Mouse (Mus musculus) liver, embryonic 14.5 days (tissue): ENCODE results near the gene Rem2. TPM values are rescaled to one million over a fixed set of nuclear protein-coding genes. Genes with fewer than 3 reads are reported as not detected.
A peak's percentile ranks its signal among the peaks of the same experiment; 100 is the strongest.

Experiments used
- ATAC-seq: fragments of 200-750 bp; cut with Nextera tagmentation; 2 replicates; pipeline ENCODE4 v1.8.0; 2017; ENCODE audit warnings: moderate number of reproducible peaks, mild to moderate bottlenecking, moderate library complexity; ENCODE audit not compliant: insufficient read depth
- DNase-seq, 3 experiments: peaks; one replicate each; pipeline ENCODE4 v3.0.0-alpha.2; 2012 to 2013; ENCODE audit warnings: low read depth in 3 of 3, low spot score in 3 of 3
- H3K27ac ChIP-seq: fragments of 300-500 bp; sonication (generic); 2 replicates; pipeline ENCODE4 v1.5.1; 2014; ENCODE audit warnings: moderate library complexity, mild to moderate bottlenecking, control low read depth, inconsistent platforms
- H3K27me3 ChIP-seq: fragments of 300-500 bp; sonication (generic); 2 replicates; pipeline ENCODE4 v1.6.1; 2014; ENCODE audit warnings: mild to moderate bottlenecking, low read length, moderate library complexity; ENCODE audit not compliant: control insufficient read depth, insufficient read depth
- H3K36me3 ChIP-seq: fragments of 300-500 bp; sonication (generic); replicated peaks from 2 replicates; pipeline ENCODE4 v1.6.1; 2014; ENCODE audit warnings: low read depth; ENCODE audit not compliant: control insufficient read depth, insufficient read depth
- H3K4me1 ChIP-seq, 2 experiments: fragments of 200-500 bp in 1 of 2; fragments of 300-500 bp in 1 of 2; sonication (generic) in 1 of 2; replicated peaks; 2 replicates each; pipeline ENCODE4 v1.6.1; 2012 to 2014; ENCODE audit warnings: antibody characterized with exemption in 1 of 2, inconsistent platforms in 1 of 2, low read length in 1 of 2; ENCODE audit not compliant: control insufficient read depth in 2 of 2, insufficient read depth in 2 of 2
- H3K4me2 ChIP-seq: fragments of 300-500 bp; sonication (generic); 2 replicates; pipeline ENCODE4 v1.6.1; 2014; ENCODE audit warnings: low read depth, mild to moderate bottlenecking, control low read depth, moderate library complexity
- H3K4me3 ChIP-seq, 2 experiments: fragments of 200-500 bp in 1 of 2; fragments of 300-500 bp in 1 of 2; sonication (generic) in 1 of 2; 2 replicates each; pipeline ENCODE4 v1.5.1; 2012 to 2014; ENCODE audit warnings: low read depth in 2 of 2, low read length in 2 of 2, mild to moderate bottlenecking in 2 of 2, control low read depth in 1 of 2, inconsistent platforms in 1 of 2, moderate library complexity in 1 of 2; ENCODE audit not compliant: insufficient read depth in 1 of 2
- H3K9ac ChIP-seq: fragments of 300-500 bp; sonication (generic); replicated peaks from 2 replicates; pipeline ENCODE4 v1.6.1; 2014; ENCODE audit warnings: mild to moderate bottlenecking, control low read depth, moderate library complexity
- H3K9me3 ChIP-seq: fragments of 300-500 bp; sonication (generic); 2 replicates; pipeline ENCODE4 v1.6.1; 2016; ENCODE audit warnings: low read length, mixed read lengths; ENCODE audit not compliant: control insufficient read depth
- CTCF ChIP-seq: IDR thresholded peaks from 2 replicates; pipeline ENCODE4 v1.5.1; 2016; ENCODE audit warnings: antibody characterized with exemption, low read depth, control low read depth
- EP300 ChIP-seq: IDR thresholded peaks from 2 replicates; pipeline ENCODE4 v1.6.1; 2016; ENCODE audit warnings: antibody characterized with exemption, low read depth
- WGBS: fragments of 180-500 bp; shearing (Covaris S2); extraction: QIAGEN DNeasy Blood & Tissue Kit; methylation state at CpG from one replicate; pipeline ENCODE4 v1.1.7; 2014; ENCODE audit not compliant: insufficient replicate concordance; 5-methylcytosine and 5-hydroxymethylcytosine counted together
- polyA plus RNA-seq, 2 experiments: library from polyadenylated mRNA; depleted of rRNA in 1 of 2; stranded (reverse) in 1 of 2; unstranded in 1 of 2; fragments of >200 nt; fragmentation: Nextera tagmentation in 1 of 2; extraction: Ambion mirVana in 1 of 2; gene quantifications; 2 replicates each; pipeline versions ENCODE4 v1.2.1 to v1.2.3; 2012 to 2014

The Rem2 gene
- polyA plus RNA-seq, 2 experiments = 0.05 to 0.09 TPM

DNA sequence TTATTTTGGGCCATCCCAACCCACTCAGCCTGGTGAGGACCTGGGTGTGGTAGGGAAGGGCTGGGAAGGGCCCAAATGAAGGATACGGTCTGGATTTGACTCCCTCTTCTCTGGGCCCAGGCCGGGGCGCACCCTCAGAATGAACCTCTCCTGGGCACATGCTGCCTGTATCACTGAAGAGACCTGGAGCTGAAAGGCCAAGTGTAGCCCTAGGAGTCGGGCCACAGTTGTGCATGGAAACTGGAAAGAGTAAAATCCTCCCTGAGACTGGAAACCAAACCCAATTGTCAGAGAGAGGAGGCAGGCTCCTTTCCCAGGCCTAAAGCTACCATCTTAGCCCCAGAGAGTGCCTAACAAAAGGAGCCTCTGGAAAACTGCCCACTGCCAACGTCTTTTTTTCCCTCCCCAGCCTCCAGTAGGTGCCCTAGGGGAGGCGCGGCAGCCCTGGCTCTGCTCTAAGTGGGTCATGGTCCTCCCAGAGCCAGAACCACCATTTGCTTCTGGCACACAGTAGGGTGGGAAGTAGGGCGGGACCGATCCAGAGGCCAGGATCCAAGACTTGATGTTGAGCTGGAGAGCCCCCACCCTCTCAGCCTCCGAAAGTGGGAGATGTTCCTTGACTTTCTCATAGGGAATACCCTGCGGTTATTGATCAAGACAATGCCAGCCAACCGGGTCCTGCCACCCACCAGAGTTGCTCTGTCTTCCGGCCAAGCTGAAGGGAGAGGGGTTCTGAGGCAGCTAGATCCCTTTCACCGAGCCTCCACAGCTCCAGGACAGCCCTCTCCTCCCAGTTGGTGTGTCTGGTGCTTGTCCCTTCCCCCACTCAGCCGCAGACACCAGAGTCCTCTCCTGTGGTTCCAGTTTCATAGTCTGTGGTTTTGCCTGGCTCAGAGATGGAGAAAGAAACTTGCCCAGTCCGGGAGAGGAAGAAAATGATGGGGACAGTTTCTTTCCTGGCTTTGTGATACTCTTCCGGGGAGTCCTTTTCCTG, 42.8 kb upstream of the Rem2 start:
- peaks cover 33% of the 10 kb centered on the region for H3K27me3 ChIP-seq
- H3K4me1 ChIP-seq = peaks cover under 1 to 16% of the 10 kb centered on the region in 2 experiments; a peak in 3 of 4 replicates
- peak overlapping the region; percentile 57 for H3K9ac ChIP-seq
- H3K9me3 ChIP-seq = no peaks in the 10 kb centered on the region
- H3K4me3 ChIP-seq = peak overlapping the region; percentile 55 to 60
- no peak for DNase-seq
- TF ChIP-seq EP300 (no peak), CTCF (no peak)
- H3K36me3 ChIP-seq = no peaks in the 10 kb centered on the region; the same call in 1 of the 2 replicates
- ATAC-seq = no peak
- 25% methylated on average over 17 of the region's 17 CpGs for WGBS
- H3K4me2 ChIP-seq = peak overlapping the region; percentile 60
- no peak overlapping the region for H3K27ac ChIP-seq

DNA sequence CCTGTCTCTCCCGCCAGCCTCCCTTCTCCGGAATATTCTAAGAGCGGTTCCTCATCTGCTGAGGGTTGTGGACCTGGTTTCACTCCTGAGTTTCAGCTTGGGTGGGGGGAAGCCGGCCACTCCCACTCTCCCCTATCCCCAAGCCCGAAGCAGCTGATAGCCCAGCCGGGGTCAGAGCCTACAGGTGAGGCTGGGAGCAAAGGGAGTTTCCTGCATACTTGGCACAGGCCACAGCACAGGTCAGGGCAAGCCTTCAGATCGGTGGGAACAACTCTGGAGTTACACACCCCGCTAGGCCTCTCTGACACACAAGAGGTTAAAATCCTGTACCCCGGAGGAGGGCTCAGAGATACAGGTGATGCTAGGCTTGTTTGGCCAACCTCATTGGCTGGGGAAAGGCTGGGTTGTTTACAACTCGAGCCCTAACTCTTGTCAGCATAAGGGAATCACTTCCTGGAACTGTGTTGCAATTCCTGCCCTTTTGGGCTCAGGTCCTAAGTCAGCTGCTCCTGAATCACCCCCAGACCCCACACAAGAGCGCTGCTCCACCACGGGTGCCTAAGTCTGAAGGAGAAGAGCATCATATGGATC, 41.9 kb upstream of the Rem2 start:
- H3K4me3 ChIP-seq = peak overlapping the region in 1 of 2 experiments; percentile 55; a peak in 1 of 4 replicates
- peak overlapping the region; percentile 60 for H3K4me2 ChIP-seq
- peaks cover 33% of the 10 kb centered on the region for H3K27me3 ChIP-seq
- H3K9me3 ChIP-seq = no peaks in the 10 kb centered on the region
- no peak overlapping the region for H3K9ac ChIP-seq
- no peak for TF ChIP-seq CTCF
- no peak for TF ChIP-seq EP300
- peaks cover 0 to 15% of the 10 kb centered on the region in 2 experiments; a peak in 2 of 4 replicates for H3K4me1 ChIP-seq
- WGBS = 38% methylated on average over 12 of the region's 12 CpGs
- no peaks in the 10 kb centered on the region; the same call in 1 of the 2 replicates for H3K36me3 ChIP-seq
- peak; percentile 36; the same call in 1 of the 2 replicates for ATAC-seq
- DNase-seq = no peak
- H3K27ac ChIP-seq = no peak overlapping the region

DNA sequence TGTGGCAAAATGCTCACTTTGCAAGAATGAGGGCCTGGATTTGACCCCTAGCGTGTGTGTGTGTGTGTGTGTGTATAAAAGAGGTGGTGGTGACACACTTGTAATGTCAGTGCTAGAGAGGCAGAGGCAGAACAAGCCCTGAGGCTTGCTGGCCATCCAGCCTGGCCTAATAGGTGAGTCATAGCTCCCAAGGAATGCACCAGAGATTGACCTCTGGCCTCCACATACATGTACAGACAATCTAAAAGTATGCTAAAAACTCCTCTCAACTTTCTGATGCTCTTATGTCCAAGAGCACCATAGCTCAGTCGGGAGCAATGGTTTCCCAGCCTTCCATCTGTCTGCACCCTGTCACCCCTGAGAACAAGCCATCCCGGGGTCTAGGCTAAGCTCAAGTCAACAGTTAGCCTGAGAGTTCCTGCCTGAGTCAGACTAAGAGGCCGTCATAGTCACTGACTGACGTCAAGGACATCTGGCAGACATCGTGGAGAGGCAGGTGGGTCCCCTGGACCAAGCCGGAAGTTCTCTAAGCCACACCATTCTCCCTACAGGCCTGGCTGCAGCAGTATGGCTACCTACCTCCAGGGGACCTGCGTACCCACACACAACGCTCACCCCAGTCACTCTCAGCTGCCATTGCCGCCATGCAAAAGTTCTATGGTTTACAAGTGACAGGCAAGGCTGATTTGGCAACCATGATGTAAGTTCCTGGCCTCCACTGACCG, 40.5 kb upstream of the Rem2 start:
- H3K9me3 ChIP-seq = no peaks in the 10 kb centered on the region
- DNase-seq (no peak), ATAC-seq (no peak)
- TF ChIP-seq EP300 (no peak), CTCF (no peak)
- H3K9ac ChIP-seq = no peak overlapping the region
- no peaks in the 10 kb centered on the region for H3K36me3 ChIP-seq
- H3K27ac ChIP-seq = no peak overlapping the region
- no peak overlapping the region for H3K4me2 ChIP-seq
- H3K27me3 ChIP-seq = peaks cover 32% of the 10 kb centered on the region
- H3K4me3 ChIP-seq = no peak overlapping the region
- WGBS = 59% methylated on average over 11 of the region's 11 CpGs
- H3K4me1 ChIP-seq = peaks cover 0 to 8% of the 10 kb centered on the region in 2 experiments; a peak in 2 of 4 replicates

DNA sequence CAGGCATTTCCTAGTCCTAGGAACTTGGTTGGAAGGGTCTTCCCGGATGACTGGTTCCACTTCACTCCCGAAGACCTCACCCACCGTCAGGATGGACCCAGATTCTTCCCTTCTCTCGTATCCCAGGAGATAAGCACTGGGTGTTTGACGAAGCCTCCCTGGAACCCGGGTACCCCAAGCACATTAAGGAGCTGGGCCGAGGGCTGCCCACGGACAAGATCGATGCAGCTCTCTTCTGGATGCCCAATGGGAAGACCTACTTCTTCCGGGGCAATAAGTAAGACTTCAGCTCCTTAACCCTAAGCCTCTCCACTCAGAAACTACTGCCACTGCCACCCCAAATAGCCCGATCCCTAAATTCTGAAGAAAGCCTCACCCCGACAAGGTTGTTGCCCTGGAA, 36.7 kb upstream of the Rem2 start:
- TF ChIP-seq CTCF (no peak), EP300 (no peak)
- Histone ChIP-seq H3K36me3 (no peaks in the 10 kb centered on the region), H3K27me3 (no peaks in the 10 kb centered on the region), H3K4me3 (no peak overlapping the region), H3K4me1 (no peaks in the 10 kb centered on the region), H3K9me3 (no peaks in the 10 kb centered on the region), H3K9ac (no peak overlapping the region), H3K4me2 (no peak overlapping the region), H3K27ac (no peak overlapping the region)
- WGBS = 77% methylated on average over 12 of the region's 12 CpGs
- DNase-seq (no peak), ATAC-seq (no peak)
